Mouse (Mus musculus) erythroblast, embryonic 14.5 days (primary cell): ENCODE results near the gene Cdkn2aipnl.

ENCODE experiments used
- GATA1 ChIP-seq: IDR thresholded peaks from 2 replicates; pipeline ENCODE4 v1.6.1; 2012; ENCODE audit warnings: low read length, inconsistent platforms, mixed read lengths
- TAL1 ChIP-seq: IDR thresholded peaks from 3 replicates; pipeline ENCODE4 v1.6.1; 2012; ENCODE audit warnings: low read length, inconsistent platforms, mixed read lengths

- TF ChIP-seq GATA1 (no peak), TAL1 (no peak)
Measured at GRCm38 (mm10) chr11:51918576-51918975, 48.9 kb upstream of the Cdkn2aipnl start.
